Mouse (Mus musculus) bone marrow, adult 2 months (tissue): Measurements from ENCODE around the gene 2310022A10Rik.

Experiments used
- CTCF ChIP-seq: fragments of 200-500 bp; IDR thresholded peaks from 2 replicates; pipeline ENCODE4 v1.5.1; 2011; ENCODE audit warnings: low read length, control low read depth; ENCODE audit not compliant: control insufficient read depth, insufficient read depth
- POLR2A ChIP-seq: fragments of 200-500 bp; IDR thresholded peaks from 2 replicates; pipeline ENCODE4 v1.6.1; 2011; ENCODE audit warnings: low read depth, mild to moderate bottlenecking, control low read depth, low read length, borderline replicate concordance; ENCODE audit not compliant: control insufficient read depth

GRCm38 (mm10) chr7:27538797-27539196 is 14.2 kb upstream of the 2310022A10Rik start:
- TF ChIP-seq CTCF (no peak), POLR2A (no peak)
